Mouse (Mus musculus): Measurements from ENCODE around the gene Exosc10.

- TF ChIP-seq CHD2 (IDR thresholded peaks at IDR 0.05; ENCODE audit: low read depth, low read length), result no peak
- no peak for TF ChIP-seq ZNF384 (IDR thresholded peaks at IDR 0.05; ENCODE audit: low read depth, low read length)
- no peak for TF ChIP-seq HCFC1 (IDR thresholded peaks at IDR 0.05; ENCODE audit: borderline replicate concordance, insufficient read depth, low read length)
Observed at GRCm38 (mm10) chr4:148627246-148627645, 69.0 kb downstream of the Exosc10 start.
